Mouse (Mus musculus) heart, embryonic 13.5 days (tissue): ENCODE measurements around the gene Lama1. TPM values are rescaled to one million over a fixed set of nuclear protein-coding genes. Genes with fewer than 3 reads are reported as not detected.

Experiments used
- ATAC-seq: fragments of 200-750 bp; cut with Nextera tagmentation; 2 replicates; pipeline ENCODE4 v1.8.0; 2017; ENCODE audit warnings: moderate TSS enrichment; ENCODE audit not compliant: insufficient number of reproducible peaks, low FRiP score, low TSS enrichment; ENCODE audit errors: extremely low read depth
- H3K27ac ChIP-seq: fragments of 300-500 bp; sonication (generic); replicated peaks from 2 replicates; pipeline ENCODE4 v1.5.1; 2015; ENCODE audit warnings: moderate library complexity, mild to moderate bottlenecking, inconsistent platforms
- H3K27me3 ChIP-seq: fragments of 300-500 bp; sonication (generic); replicated peaks from 2 replicates; pipeline ENCODE4 v1.6.1; 2015; ENCODE audit warnings: mild to moderate bottlenecking, inconsistent platforms
- H3K36me3 ChIP-seq: fragments of 300-500 bp; sonication (generic); 2 replicates; pipeline ENCODE4 v1.6.1; 2015; ENCODE audit warnings: mild to moderate bottlenecking, inconsistent platforms
- H3K4me1 ChIP-seq: fragments of 300-500 bp; sonication (generic); 2 replicates; pipeline ENCODE4 v1.6.1; 2015; ENCODE audit warnings: inconsistent platforms
- H3K4me2 ChIP-seq: fragments of 300-500 bp; sonication (generic); 2 replicates; pipeline ENCODE4 v1.6.1; 2015; ENCODE audit warnings: inconsistent platforms, mild to moderate bottlenecking, moderate library complexity
- H3K4me3 ChIP-seq: fragments of 300-500 bp; sonication (generic); 2 replicates; pipeline ENCODE4 v1.5.1; 2015; ENCODE audit warnings: moderate library complexity, mild to moderate bottlenecking, inconsistent platforms
- H3K9ac ChIP-seq: fragments of 300-500 bp; sonication (generic); 2 replicates; pipeline ENCODE4 v1.6.1; 2015; ENCODE audit warnings: inconsistent platforms, mild to moderate bottlenecking, moderate library complexity
- H3K9me3 ChIP-seq: fragments of 300-500 bp; sonication (generic); 2 replicates; pipeline ENCODE4 v1.6.1; 2016; ENCODE audit warnings: inconsistent platforms
- WGBS: fragments of 180-500 bp; shearing (Covaris S2); methylation state at CpG from one replicate; pipeline ENCODE4 v1.1.7; 2015; ENCODE audit warnings: mixed read lengths; 5-methylcytosine and 5-hydroxymethylcytosine counted together
- polyA plus RNA-seq: library from polyadenylated mRNA; unstranded; fragments of >200 nt; fragmentation: Nextera tagmentation; extraction: Ambion mirVana; gene quantifications from 2 replicates; pipeline ENCODE4 v1.2.1, GENCODE M21; 2015

The Lama1 gene
- polyA plus RNA-seq, result 0.65 and 1.0 TPM in 2 replicates

DNA sequence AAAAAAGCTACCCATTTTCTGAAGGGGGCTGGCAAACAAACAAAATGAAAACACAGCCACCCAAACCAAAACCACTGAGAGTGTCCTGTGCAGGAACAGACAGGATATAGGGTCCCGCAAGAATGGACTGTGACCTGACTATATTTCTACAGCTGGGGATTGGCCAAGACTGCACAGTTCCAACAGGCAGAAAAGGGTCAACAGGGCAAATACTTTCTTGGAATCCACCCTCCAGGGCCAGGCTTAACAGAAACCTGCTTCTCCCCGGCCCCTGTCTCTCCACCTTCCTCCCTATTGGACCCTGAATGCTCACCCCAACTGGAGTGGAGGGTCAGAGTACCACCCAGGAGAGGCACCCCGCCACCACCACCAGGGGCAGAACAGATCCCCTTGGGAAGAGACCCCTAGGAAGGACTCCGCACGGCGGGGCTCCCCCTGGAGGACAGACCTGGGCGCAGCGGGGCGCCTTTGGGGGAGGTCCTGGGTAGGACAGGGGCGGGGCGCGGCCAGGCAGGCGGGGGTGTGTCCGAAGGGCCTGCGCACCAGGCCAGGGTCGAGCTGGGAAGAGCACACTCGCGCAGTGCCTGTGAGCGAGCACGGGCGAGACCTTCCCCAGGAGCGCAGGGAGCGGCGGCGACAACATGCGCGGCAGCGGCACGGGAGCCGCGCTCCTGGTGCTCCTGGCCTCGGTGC is at the start of gene Lama1:
Gene Lama1, plus strand, starts transcription at position 566 of the 693 bp plus-strand sequence.
- Histone ChIP-seq H3K36me3 (no peaks in the 10 kb centered on the region), H3K9me3 (no peaks in the 10 kb centered on the region), H3K4me3 (peak within 1 kb of the TSS; percentile 81), H3K9ac (peak within 1 kb of the TSS; percentile 78), H3K27me3 (peaks cover 35% of the 10 kb centered on the region), H3K4me1 (peaks cover 13% of the 10 kb centered on the region), H3K4me2 (peak within 1 kb of the TSS; percentile 94), H3K27ac (no peak within 1 kb of the TSS)
- peak; percentile 77 for ATAC-seq
- WGBS, result 3% methylated on average over 32 of the region's 32 CpGs

DNA sequence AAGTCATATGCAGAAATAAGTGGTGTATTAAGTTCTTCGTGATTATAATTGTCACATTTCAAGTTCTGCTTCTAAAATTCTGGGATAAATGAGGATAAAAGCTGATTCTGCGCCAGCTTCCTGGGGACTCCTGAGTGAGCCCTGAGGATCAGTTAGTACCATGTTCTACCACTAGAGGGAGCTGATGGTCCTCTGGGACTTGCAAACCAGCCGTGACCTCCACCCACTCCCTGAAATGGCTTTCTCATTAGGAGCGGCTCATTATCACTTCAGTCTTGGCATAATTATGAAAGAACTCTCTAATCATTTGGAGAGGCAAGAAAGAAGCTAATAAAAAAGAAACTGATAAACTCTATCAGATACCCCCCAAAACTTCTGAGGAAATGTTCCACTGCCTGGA is 45.6 kb upstream of the Lama1 start:
- Histone ChIP-seq H3K4me3 (no peak overlapping the region), H3K4me2 (no peak overlapping the region), H3K9me3 (no peaks in the 10 kb centered on the region), H3K36me3 (no peaks in the 10 kb centered on the region), H3K27ac (no peak overlapping the region), H3K9ac (no peak overlapping the region), H3K4me1 (no peaks in the 10 kb centered on the region), H3K27me3 (peaks cover 4% of the 10 kb centered on the region; the same call in 1 of the 2 replicates)
- 15% methylated on average over 4 of the region's 4 CpGs for whole genome bisulfite sequencing
- no peak for ATAC-seq

DNA sequence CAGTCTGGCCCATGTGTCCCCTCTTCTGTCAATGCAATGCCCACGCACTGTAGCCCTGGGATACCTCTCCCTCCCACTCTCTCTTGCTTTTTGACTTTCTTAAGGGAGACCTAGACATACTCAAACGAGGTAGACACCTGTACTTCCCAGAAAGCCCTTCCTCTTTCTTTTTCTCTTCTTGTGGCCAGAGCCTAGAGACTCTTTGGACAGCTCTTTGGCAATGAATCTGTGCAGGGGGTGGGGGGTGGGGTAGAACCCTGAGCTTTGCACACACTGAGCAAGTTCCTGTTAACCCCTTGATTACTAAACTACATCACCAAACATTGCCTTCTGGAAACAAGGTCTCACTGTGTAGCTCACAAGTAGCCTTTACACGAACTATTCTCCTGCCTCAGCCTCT is 32.8 kb upstream of the Lama1 start:
- H3K4me1 ChIP-seq, result no peaks in the 10 kb centered on the region
- no peak overlapping the region for H3K4me2 ChIP-seq
- no peaks in the 10 kb centered on the region for H3K9me3 ChIP-seq
- 65% methylated on average over 3 of the region's 3 CpGs for WGBS
- no peak overlapping the region for H3K27ac ChIP-seq
- no peak overlapping the region for H3K9ac ChIP-seq
- no peaks in the 10 kb centered on the region for H3K27me3 ChIP-seq
- ATAC-seq, result no peak
- no peaks in the 10 kb centered on the region for H3K36me3 ChIP-seq
- no peak overlapping the region for H3K4me3 ChIP-seq

DNA sequence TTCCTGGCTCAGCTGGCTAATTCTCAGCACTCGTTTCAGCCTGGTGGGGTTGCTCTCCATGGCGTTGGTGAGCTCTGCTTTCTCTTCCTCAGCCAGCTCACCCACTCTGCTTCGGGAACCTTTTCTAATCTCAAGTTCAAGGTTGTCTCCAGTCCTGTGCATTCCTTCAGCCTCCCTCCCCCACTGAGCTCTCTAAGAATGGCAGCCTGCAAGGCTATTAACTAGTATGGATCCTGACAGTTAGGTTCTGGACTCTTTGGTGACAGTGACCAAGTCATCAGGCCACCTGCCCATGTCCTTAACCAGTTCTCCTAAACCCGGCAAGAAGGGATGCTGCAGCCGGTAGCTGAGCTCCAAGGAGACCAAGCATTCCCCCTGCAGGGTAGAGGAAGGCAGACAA is 30.1 kb upstream of the Lama1 start:
- Histone ChIP-seq H3K36me3 (no peaks in the 10 kb centered on the region), H3K4me3 (no peak overlapping the region), H3K27me3 (no peaks in the 10 kb centered on the region), H3K4me1 (no peaks in the 10 kb centered on the region), H3K27ac (no peak overlapping the region), H3K9me3 (no peaks in the 10 kb centered on the region), H3K4me2 (no peak overlapping the region), H3K9ac (peak overlapping the region; percentile 5; the same call in 1 of the 2 replicates)
- WGBS, result 28% methylated on average over 5 of the region's 5 CpGs
- no peak for ATAC-seq

DNA sequence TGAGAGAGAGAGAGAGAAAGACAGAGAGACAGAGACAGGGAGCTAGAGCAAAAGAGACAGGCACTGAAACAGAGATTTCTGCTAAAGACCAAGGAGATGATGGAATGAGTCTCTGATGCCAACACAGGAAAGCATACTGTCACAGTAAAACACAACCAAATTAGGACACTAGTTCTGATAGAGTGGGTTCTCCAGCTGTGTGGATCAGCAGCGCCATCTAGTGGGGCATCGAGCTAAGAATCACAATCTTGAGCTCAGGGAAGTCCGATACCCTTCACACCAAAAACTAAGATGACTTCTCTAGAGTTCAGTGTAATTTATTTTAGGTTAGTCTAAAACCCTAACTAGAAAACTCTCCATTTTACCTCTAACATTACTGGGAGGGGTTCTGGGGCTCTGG is 29.1 kb upstream of the Lama1 start:
- Histone ChIP-seq H3K9me3 (no peaks in the 10 kb centered on the region), H3K27ac (no peak overlapping the region), H3K9ac (no peak overlapping the region), H3K27me3 (no peaks in the 10 kb centered on the region), H3K4me2 (no peak overlapping the region), H3K4me3 (no peak overlapping the region), H3K36me3 (no peaks in the 10 kb centered on the region), H3K4me1 (no peaks in the 10 kb centered on the region)
- WGBS, result 11% methylated on average over 3 of the region's 3 CpGs
- ATAC-seq, result no peak

DNA sequence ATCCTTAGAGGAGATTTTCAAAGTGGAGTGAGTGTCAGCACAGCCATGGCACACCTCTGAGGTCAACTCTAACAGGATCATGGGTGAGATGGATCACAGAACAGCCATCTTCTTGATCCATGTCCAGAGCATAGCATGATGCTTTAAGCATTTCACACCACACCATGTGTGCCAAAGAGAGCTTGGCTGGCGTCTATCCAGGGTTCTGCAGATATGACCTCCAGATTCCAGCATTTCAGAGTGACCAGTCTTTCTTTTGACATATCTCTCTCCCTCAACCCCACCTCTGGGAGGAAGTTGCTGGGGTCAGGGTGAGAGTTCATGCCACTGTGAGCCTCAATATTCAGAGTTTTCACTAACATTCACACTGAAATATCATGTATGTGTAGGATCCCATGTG is 18.5 kb upstream of the Lama1 start:
- Histone ChIP-seq H3K9ac (no peak overlapping the region), H3K4me2 (no peak overlapping the region), H3K27ac (no peak overlapping the region), H3K27me3 (no peaks in the 10 kb centered on the region), H3K9me3 (no peaks in the 10 kb centered on the region), H3K4me1 (no peaks in the 10 kb centered on the region), H3K36me3 (no peaks in the 10 kb centered on the region), H3K4me3 (no peak overlapping the region)
- WGBS, result 58% methylated on average over 1 of the region's 1 CpGs
- ATAC-seq, result no peak

DNA sequence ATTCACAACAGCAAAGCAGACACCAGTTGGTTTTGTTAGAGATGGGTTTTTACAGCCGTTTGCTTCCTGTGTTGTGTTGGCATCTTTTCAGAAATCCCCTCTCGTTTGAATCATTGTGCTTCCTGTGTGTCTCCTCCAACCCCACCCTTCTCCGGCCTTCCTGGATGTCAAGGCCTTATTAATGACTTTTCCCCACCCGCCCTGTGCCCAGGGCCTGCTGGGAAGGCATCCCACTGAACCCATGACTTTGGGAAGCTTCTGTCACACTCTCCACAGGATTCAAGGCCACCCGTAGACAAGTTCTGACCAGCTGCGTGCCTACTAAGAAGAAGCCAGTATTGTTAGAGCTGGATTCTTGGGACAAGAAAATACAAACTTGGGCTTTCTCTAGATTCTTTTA is 16.0 kb upstream of the Lama1 start:
- no peaks in the 10 kb centered on the region for H3K4me1 ChIP-seq
- H3K4me3 ChIP-seq, result no peak overlapping the region
- H3K27me3 ChIP-seq, result no peaks in the 10 kb centered on the region
- no peaks in the 10 kb centered on the region for H3K9me3 ChIP-seq
- ATAC-seq, result no peak
- no peak overlapping the region for H3K27ac ChIP-seq
- 62% methylated on average over 6 of the region's 6 CpGs for WGBS
- H3K36me3 ChIP-seq, result no peaks in the 10 kb centered on the region
- H3K9ac ChIP-seq, result no peak overlapping the region
- no peak overlapping the region for H3K4me2 ChIP-seq

DNA sequence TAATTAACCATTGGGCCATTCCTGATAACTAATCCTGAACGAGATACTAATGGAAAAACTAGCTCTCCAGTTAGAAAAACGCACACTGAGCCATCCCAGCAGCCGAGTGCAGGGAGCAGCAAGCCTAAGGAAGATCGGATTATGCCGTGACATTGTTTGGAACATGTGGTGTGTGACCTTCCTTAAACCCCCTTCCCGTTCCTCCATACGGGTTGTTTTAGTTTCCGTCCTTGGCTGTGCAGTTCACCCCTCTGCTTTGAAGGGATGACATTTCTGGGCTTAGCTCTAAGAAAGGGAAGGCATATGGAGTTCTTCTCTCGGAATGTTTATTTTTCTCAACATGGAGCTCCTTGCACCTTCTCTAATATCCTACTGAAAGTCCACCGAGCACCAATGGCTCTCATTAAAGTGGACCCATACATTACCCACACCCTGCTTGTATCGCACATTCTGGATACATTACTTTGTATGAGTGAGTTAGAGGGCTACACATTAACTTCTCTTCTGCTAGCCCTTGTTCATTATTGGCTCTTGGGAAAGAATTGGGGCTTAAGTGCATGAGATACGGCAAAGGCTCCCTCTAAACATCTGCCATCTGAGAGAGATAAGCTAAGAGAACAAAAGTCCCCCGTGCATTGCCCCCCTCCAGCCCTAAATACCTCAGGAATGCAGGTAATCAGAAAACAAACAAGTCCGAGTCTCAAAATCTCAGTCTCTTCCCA is 11.9 kb upstream of the Lama1 start:
- H3K9ac ChIP-seq, result no peak overlapping the region
- no peaks in the 10 kb centered on the region; the same call in 1 of the 2 replicates for H3K27me3 ChIP-seq
- H3K4me3 ChIP-seq, result no peak overlapping the region
- H3K4me1 ChIP-seq, result no peaks in the 10 kb centered on the region
- H3K27ac ChIP-seq, result no peak overlapping the region
- H3K36me3 ChIP-seq, result no peaks in the 10 kb centered on the region
- 33% methylated on average over 14 of the region's 14 CpGs for WGBS
- ATAC-seq, result no peak
- no peak overlapping the region for H3K4me2 ChIP-seq
- H3K9me3 ChIP-seq, result no peaks in the 10 kb centered on the region

DNA sequence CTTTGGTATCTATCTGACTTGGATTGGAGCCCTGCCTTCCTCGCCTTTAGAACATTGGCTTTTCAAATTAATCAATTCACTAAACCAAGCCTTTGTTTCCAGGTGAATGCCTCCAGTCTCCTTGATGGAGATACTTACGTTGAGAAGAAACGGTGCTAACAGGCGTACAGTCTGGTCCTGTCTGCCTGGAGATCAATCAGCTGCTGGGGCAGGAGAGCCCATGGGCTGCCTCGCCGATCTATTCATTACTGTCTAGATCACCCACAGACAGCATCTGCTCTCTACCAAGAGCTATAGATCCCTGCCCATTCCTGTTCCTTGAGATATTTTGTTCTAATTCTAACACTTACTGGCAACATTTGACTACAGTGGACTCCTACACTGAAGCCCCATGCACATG is 9.6 kb upstream of the Lama1 start:
- 67% methylated on average over 6 of the region's 6 CpGs for WGBS
- no peak overlapping the region for H3K4me2 ChIP-seq
- no peak for ATAC-seq
- H3K27me3 ChIP-seq, result no peaks in the 10 kb centered on the region; the same call in 1 of the 2 replicates
- H3K9ac ChIP-seq, result no peak overlapping the region
- no peaks in the 10 kb centered on the region for H3K4me1 ChIP-seq
- H3K36me3 ChIP-seq, result no peaks in the 10 kb centered on the region
- no peak overlapping the region for H3K27ac ChIP-seq
- H3K4me3 ChIP-seq, result no peak overlapping the region
- no peaks in the 10 kb centered on the region for H3K9me3 ChIP-seq

DNA sequence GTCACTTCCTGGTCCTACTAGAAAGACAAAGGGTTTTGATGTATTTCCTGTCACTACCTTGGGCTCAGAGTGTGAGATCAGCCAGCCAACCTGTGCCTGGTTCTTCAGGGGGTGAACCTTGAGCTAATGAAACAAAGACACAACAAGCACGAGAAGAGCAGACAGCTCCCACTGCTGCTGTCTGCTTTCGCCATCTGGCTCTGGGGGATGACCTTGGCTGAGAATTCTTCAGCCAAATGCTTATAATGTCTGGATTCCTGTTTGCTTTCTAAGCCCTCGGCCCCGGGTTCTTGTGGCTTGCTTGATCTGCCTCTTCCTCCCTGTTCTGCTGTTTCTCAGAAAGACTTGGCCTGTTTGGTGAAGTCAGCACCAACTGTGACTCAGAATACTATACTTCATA is 6.4 kb upstream of the Lama1 start:
- Histone ChIP-seq H3K27me3 (peaks cover 3% of the 10 kb centered on the region; the same call in 1 of the 2 replicates), H3K9ac (no peak overlapping the region), H3K9me3 (no peaks in the 10 kb centered on the region), H3K4me2 (no peak overlapping the region), H3K4me1 (no peaks in the 10 kb centered on the region), H3K36me3 (no peaks in the 10 kb centered on the region), H3K27ac (no peak overlapping the region), H3K4me3 (no peak overlapping the region)
- WGBS, result 50% methylated on average over 4 of the region's 4 CpGs
- ATAC-seq, result no peak

DNA sequence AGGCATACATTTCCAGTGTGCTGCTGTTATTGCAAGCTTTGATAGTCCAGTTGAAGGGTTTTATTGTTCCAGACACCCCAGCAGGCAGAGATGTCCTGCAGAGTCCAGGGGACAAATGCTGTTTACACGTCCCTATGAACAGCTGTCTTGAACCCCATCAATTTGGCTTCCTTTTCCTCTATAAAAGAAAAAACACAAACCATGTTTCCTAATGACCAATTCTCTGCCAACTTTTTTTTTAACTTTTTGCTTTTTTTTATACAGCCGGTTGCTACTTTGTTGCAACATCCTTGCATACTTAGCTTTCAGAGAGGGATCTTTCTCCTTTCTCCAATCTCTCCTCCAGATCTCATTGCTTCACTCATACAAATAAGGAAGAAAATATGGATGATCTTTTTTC is 4.4 kb upstream of the Lama1 start:
- peaks cover 2% of the 10 kb centered on the region for H3K4me1 ChIP-seq
- H3K36me3 ChIP-seq, result no peaks in the 10 kb centered on the region
- no peak for ATAC-seq
- no peak overlapping the region for H3K9ac ChIP-seq
- peaks cover 3% of the 10 kb centered on the region for H3K27me3 ChIP-seq
- WGBS, result 53% methylated on average over 2 of the region's 2 CpGs
- no peak overlapping the region for H3K4me2 ChIP-seq
- H3K4me3 ChIP-seq, result no peak overlapping the region
- no peak overlapping the region for H3K27ac ChIP-seq
- no peaks in the 10 kb centered on the region for H3K9me3 ChIP-seq

DNA sequence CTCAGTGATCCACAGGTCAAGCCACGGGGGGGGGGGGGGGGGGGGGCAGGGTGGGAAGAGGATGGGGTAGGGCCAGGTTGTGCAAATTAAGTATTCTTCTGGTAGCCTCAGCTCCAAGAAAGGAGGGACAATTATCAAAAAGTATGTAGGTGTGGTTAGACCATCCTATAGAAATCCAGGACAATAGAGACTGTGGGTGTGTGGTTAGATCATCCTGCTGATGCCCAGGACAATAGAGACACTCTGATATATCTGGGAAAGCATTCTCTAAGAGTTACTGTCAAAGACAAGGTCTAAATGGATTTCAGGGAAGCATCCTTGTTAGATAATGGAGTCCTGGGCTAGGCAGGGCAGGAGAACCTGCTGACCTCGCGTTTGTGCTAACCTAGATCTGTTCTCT is 3.2 kb upstream of the Lama1 start:
- Histone ChIP-seq H3K36me3 (no peaks in the 10 kb centered on the region), H3K27me3 (peaks cover 15% of the 10 kb centered on the region), H3K9ac (no peak overlapping the region), H3K27ac (no peak overlapping the region), H3K4me3 (no peak overlapping the region), H3K4me2 (no peak overlapping the region), H3K4me1 (peaks cover 13% of the 10 kb centered on the region), H3K9me3 (no peaks in the 10 kb centered on the region)
- WGBS, result 70% methylated on average over 2 of the region's 3 CpGs
- no peak for ATAC-seq
